Mouse (Mus musculus): ENCODE results near the gene Rab40b.

Rab40b gene

DNA sequence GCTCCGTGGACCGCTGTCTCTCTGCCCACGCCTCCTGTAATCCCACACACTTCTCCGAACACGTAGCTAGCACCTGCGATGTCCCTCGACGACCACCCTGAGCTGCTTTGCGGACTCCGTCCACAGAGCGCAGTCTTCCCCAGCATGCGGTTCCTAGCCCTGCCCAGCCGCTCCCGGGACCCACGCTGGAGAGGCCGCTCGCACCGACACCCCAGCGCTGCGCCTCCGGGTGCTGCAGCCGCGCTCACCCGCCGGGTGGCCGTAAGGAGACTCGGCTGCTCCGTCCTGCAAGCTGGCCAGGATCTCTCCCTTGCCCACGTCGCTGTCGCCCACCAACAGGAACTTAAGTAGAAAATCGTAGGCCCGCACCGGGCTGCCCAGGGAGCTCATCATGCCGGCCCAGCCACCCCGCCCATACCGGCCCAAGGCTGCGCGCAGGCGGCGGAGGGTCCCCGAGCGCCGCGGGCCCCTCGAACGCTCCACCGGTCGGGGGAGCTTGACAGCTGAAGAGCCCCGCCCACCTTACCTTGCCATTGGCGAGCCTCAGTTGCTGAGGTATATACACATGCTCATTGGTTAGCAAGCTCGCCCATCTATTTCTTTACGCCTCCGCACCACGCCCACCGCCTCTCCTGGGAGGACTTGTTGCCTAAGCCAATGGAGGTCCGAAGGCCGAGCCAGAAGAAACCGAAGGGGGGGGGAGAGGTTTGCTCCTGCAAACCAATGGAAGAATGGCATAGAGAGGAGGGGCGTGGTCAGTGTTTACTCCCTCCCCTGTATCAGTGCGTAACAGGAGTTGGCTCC lies at the start of gene Rab40b:
Gene Rab40b (minus strand): TSS at position 502 of the 804 bp plus-strand sequence.
- peak; percentile 68 for DNase-seq (ENCODE audit: low read depth)

GRCm38 (mm10) chr11:121437236-121437635 lies 49.2 kb upstream of the Rab40b start:
- no peak for DNase-seq (ENCODE audit: low read depth)

GRCm38 (mm10) chr11:121434156-121435155 lies 46.4 kb upstream of the Rab40b start, which contains the start of gene Fn3k:
Gene Fn3k (plus strand): TSS chr11:121434913.
- peak; percentile 91 for DNase-seq (ENCODE audit: low read depth)

DNA sequence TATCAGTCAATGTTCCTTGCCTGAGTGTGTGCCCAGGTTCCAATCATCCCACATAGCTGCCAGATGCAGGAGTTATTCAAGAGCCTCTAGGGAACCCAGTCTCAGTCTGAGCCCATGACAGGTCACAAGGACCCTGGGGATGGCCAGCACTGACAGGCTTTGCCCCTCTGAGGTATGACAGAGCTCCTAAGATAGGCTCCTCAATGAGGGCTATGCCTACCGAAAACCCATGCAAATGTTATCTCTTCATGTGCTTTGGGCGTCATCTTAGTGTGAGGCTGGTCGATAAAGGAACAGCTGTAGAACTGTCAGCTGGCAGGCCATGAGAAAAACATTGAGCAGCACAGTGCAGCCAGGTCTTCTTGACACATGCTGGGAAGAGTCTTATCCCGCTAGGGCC lies 45.3 kb upstream of the Rab40b start:
- no peak for DNase-seq (ENCODE audit: low read depth)

GRCm38 (mm10) chr11:121421553-121422173 lies 33.6 kb upstream of the Rab40b start:
- no peak for DNase-seq (ENCODE audit: low read depth)

DNA sequence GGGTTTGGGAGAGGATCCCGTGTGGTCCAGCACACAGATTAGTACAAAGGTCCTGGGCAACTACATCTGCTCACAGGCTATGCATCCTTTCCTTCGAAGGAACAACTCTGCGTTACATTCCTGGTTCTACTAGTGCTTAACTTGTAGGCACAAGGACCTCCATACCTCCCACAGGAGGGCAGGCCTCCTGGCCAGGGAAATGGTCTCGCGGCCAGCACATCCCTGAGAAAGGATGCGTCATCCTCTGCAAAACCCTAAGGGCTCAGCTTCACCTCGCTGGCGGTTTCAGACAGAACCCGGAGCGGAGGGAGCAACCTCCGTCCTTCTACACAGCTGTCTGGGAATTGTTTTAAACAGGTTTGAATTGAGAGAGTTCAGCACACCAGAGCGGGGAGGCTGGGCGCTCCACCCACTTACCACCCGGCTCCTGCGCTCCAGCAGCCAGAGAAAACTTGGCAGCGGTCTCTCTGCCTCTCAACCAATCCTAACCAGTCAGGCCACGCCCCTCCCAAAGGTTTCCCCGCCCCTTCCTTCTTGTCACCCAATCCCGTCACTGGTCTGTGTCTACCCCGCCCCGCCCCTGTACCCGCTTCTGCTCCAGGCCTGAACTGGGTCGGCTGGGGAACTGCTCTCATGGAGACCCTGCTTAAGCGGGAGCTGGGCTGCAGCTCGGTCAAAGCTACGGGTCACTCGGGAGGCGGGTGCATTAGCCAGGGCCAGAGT lies 32.9 kb upstream of the Rab40b start, which contains the start of gene Fn3krp:
Gene Fn3krp (plus strand): TSS at position 572 of the 723 bp plus-strand sequence.
- peak; percentile 100 for DNase-seq (ENCODE audit: low read depth)

- no peak for DNase-seq (ENCODE audit: low read depth)
These were observed 32.3 kb upstream of the Rab40b start for GRCm38 (mm10) chr11:121420379-121420778.

- DNase-seq (ENCODE audit: low read depth): no peak
These were observed 30.9 kb upstream of the Rab40b start for GRCm38 (mm10) chr11:121418932-121419331.

GRCm38 (mm10) chr11:121417971-121418370 lies 29.9 kb upstream of the Rab40b start:
- DNase-seq (ENCODE audit: low read depth): no peak

DNA sequence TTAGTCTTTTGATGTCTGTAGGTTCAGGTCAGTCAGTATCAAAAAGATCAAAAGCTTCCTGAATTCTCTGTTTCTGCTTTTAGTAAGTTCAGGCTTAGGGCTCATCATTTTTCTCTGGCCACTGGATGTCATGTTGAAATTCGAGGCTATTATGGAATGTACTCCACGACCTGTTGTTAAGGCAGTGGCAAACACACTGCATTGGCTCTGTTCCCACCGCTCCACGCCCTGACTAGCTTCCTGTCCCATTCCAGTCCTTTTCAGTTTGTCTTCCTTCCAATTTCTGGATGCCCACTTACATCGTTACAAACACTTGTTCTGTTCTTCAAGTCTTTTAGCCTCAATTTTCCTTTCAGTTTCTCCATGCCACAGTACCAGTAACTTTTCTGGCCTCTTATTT lies 27.3 kb upstream of the Rab40b start:
- no peak for DNase-seq (ENCODE audit: low read depth)

DNA sequence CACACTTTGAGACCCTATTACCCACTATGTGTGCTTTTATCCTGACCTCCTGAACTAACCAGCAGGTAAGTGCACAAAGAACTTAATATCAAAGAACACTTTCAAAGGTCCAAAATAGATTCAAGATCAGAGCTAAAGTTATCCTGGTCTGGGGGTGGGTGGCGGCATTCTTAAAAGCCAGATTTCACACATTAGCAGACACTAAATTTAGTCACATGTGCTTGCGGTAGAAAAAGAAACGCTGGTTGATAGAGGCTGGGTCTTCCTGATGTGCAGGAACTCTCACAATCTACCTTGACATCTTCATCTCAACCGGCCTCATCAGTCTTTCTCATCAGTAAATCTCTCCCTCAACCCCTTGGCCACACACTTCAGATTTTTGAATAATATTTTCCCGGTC lies 26.7 kb upstream of the Rab40b start:
- DNase-seq (ENCODE audit: low read depth): no peak

GRCm38 (mm10) chr11:121407366-121408155 lies 19.5 kb upstream of the Rab40b start:
- no peak for DNase-seq (ENCODE audit: low read depth)

DNA sequence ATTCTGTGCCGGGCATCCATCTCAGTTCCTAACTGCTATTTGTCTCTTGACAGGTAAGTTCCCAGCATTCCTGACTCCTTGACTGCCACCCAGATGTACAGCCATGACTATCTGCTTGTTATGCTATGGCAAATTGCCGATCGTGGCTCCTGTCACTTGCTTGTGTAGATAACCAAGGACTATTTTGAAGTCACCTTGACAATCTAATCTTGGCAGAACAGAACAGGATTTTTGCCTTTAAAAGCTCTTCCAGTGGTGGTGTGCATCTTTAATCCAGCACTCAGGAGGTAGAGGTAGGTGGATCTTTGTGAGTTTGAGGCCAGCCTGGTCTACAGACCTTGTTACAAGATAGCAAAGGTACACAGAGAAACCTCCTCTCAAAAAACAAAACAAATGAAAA lies 4.4 kb upstream of the Rab40b start:
- DNase-seq (ENCODE audit: low read depth): no peak

DNA sequence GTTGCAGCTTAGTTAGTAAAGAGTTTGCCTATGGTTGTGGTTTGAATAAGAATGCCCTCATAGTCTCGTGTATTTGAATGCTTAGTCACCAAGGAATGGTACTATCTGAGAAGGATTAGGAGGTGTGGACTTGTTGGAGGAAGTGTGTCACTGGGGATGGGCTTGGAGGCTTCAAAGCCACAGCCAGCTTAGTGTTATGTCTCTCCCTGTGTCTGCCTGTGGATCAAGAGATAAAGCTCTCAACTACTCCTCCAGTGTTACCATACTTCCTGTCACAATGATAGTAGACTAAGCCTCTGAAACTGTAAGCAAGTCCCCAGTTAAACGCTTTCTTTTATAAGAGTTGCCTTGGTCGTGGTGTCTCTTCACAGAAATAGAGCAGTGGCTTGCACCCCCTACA lies 2.7 kb upstream of the Rab40b start:
- DNase-seq (ENCODE audit: low read depth): no peak

DNA sequence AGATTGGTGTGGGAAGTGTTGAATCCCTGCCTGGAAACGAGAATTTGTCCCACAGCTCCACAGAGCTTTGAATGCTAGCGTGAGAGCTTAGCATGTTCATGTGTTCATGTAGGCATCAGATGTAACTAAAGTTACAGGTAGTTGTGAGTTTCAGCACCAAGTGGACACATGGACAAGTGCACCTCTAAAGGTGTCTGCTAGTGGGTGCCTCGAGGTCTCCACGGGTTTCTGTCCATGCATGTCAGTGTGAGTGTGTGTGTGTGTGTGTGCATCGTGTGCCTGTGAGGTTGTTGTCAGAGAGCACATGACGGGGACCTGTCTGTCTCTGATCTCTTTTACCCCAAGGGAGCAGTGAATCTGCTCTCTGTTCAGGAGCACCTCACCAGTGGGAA lies 499 bp upstream of the Rab40b start:
- no peak for DNase-seq (ENCODE audit: low read depth)

GRCm38 (mm10) chr11:121380294-121380693 lies 7.8 kb downstream of the Rab40b start:
- no peak for DNase-seq (ENCODE audit: low read depth)

- no peak for DNase-seq (ENCODE audit: low read depth)
These were observed 9.4 kb downstream of the Rab40b start for GRCm38 (mm10) chr11:121378644-121379043.

- DNase-seq (ENCODE audit: low read depth): no peak
These were observed 14.7 kb downstream of the Rab40b start for GRCm38 (mm10) chr11:121373305-121373704.

DNA sequence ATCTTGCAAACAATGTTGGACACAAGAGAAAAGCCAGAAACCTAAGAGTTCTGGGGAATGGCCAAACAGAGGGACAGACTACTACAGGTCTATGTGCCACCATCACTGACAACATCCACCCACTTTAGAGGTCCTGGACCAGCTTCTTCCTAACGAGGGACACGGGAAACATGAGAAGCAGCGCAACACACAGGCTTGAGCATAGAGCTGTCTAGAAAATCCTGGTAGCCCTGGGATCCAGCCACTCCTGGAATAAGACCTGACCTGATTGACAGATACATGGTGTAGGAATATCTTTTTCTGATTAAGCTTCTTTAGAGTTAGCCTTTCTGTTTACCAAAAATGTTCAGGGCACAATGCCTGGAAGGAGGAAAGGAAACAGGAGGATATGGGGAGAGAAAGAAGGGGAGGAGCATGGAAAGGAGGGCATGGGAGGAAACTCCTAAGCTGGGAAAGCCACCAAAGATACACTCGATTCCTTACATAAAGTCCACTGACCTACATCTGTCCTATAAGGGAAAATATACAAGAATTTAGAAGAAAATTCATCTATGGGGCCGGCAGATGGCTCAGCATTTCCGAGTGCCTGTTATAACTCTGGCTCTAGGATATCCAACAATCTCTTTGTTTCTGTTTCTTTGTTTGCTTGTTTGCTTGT lies 17.6 kb downstream of the Rab40b start:
- no peak for DNase-seq (ENCODE audit: low read depth)

DNA sequence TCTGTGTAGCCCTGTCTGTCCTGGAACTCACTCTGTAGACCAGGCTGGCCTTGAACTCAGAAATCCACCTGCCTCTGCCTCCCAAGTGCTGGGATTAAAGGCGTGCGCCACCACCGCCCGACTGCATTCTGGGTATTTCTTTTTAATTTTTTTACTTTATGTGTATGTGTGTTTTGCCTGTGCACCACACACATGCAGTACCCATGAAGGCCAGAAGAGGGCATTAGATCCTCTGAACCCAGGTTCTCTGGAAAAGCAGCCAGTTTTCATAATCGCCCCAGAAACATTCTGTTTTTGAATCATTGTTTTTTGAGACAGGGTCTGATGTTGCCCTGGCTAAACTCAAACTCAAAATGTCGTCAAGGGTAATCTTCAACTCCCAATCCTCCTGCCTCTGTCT lies 18.4 kb downstream of the Rab40b start:
- peak; percentile 64 for DNase-seq (ENCODE audit: low read depth)

All from induced T-regulatory cell, adult 2 months (primary cell).